ENCODE assay signal across 10 mouse cellular contexts in genomic region chr19:6981465-6981864, GRCm38 (mm10). TPM values are rescaled to one million over a fixed set of nuclear protein-coding genes. Genes with fewer than 3 reads are reported as not detected.
DNase-seq lines count a peak whose midpoint lies in the region; ATAC-seq and TF ChIP-seq lines count a peak whose summit lies in the region.
"Had no signal": no experiment of that assay in that cellular context is flagged by ENCODE, and none has a peak within 500 bp of the region (broad histone marks: within the 10 kb centered on the region; RNA-seq: fewer than 3 reads in every experiment).

No protein-coding gene starts in this region.

- H3K9me3 ChIP-seq in heart, embryonic 13.5 days, result no peaks in the 10 kb centered on the region
- H3K9me3 ChIP-seq in midbrain, embryonic 10.5 days (replicated peaks), result no peaks in the 10 kb centered on the region
- no peaks in the 10 kb centered on the region for H3K9me3 ChIP-seq in midbrain, postnatal 0 days (ENCODE audit: low read length)
- H3K9me3 ChIP-seq in limb, embryonic 12.5 days, result no peaks in the 10 kb centered on the region
- H3K9me3 ChIP-seq in stomach, embryonic 16.5 days (replicated peaks; ENCODE audit: control insufficient read depth, low read length), result no peaks in the 10 kb centered on the region

- WGBS in heart, embryonic 13.5 days, result 85% methylated on average over 4 of the region's 4 CpGs
- 92% methylated on average over 4 of the region's 4 CpGs for WGBS in midbrain, embryonic 10.5 days
- 87% methylated on average over 4 of the region's 4 CpGs for WGBS in midbrain, postnatal 0 days
- 90% methylated on average over 4 of the region's 4 CpGs for WGBS in limb, embryonic 12.5 days
- 84% methylated on average over 4 of the region's 4 CpGs for WGBS in stomach, embryonic 16.5 days

- H3K36me3 ChIP-seq in heart, embryonic 13.5 days, result peaks cover 72% of the 10 kb centered on the region
- H3K36me3 ChIP-seq in midbrain, embryonic 10.5 days, result peaks cover 64% of the 10 kb centered on the region
- H3K36me3 ChIP-seq in midbrain, postnatal 0 days (ENCODE audit: insufficient read depth, low read length), result peaks cover 27% of the 10 kb centered on the region
- H3K36me3 ChIP-seq in limb, embryonic 12.5 days, result peaks cover 58% of the 10 kb centered on the region
- peaks cover 11% of the 10 kb centered on the region for H3K36me3 ChIP-seq in stomach, embryonic 16.5 days (ENCODE audit: control insufficient read depth, insufficient read depth, low read length)

- no peak for TF ChIP-seq CTCF in midbrain, postnatal 0 days (IDR thresholded peaks at IDR 0.05)

- H3K9ac ChIP-seq in heart, embryonic 13.5 days, result peak overlapping the region; percentile 94
- no peak overlapping the region for H3K9ac ChIP-seq in midbrain, postnatal 0 days (replicated peaks; ENCODE audit: low read length, poor library complexity, severe bottlenecking)
- no peak overlapping the region for H3K9ac ChIP-seq in limb, embryonic 12.5 days (replicated peaks)
- H3K9ac ChIP-seq in stomach, embryonic 16.5 days (ENCODE audit: low read length), result no peak overlapping the region

- peak overlapping the region; percentile 87 for H3K4me2 ChIP-seq in heart, embryonic 13.5 days
- H3K4me2 ChIP-seq in midbrain, postnatal 0 days (ENCODE audit: low read depth, low read length, poor library complexity, severe bottlenecking), result no peak overlapping the region
- peak overlapping the region; percentile 80; the same call in 1 of the 2 replicates for H3K4me2 ChIP-seq in limb, embryonic 12.5 days
- H3K4me2 ChIP-seq in stomach, embryonic 16.5 days (ENCODE audit: low read depth, low read length), result peak overlapping the region; percentile 89; the same call in 1 of the 2 replicates

- no peak for DNase-seq in heart, postnatal 36 days
- DNase-seq in midbrain, embryonic 10.5 days (ENCODE audit: low spot score), result no peak
- no peak for DNase-seq in midbrain, postnatal 0 days (ENCODE audit: low spot score)
- DNase-seq in spleen, postnatal 10 days (ENCODE audit: low spot score in 2 of 2), result no peak
- DNase-seq: adrenal gland, adult 8-10 months; embryo, embryonic 11 days had no signal

- no peaks in the 10 kb centered on the region for H3K27me3 ChIP-seq in heart, embryonic 13.5 days (replicated peaks)
- no peaks in the 10 kb centered on the region for H3K27me3 ChIP-seq in midbrain, embryonic 10.5 days (ENCODE audit: low read depth, poor library complexity, severe bottlenecking)
- no peaks in the 10 kb centered on the region for H3K27me3 ChIP-seq in midbrain, postnatal 0 days (ENCODE audit: insufficient read depth, low read length)
- no peaks in the 10 kb centered on the region for H3K27me3 ChIP-seq in limb, embryonic 12.5 days
- no peaks in the 10 kb centered on the region for H3K27me3 ChIP-seq in stomach, embryonic 16.5 days (ENCODE audit: control insufficient read depth, insufficient read depth, low read length)

- intact Hi-C loops in heart, postnatal 36 days (cut with DNase I), result no loop called here

- H3K27ac ChIP-seq in heart, embryonic 13.5 days (replicated peaks), result peak overlapping the region; percentile 97
- H3K27ac ChIP-seq in midbrain, embryonic 10.5 days (replicated peaks), result no peak overlapping the region
- no peak overlapping the region for H3K27ac ChIP-seq in midbrain, postnatal 0 days (ENCODE audit: low read depth, low read length)
- no peak overlapping the region for H3K27ac ChIP-seq in limb, embryonic 12.5 days
- no peak overlapping the region for H3K27ac ChIP-seq in stomach, embryonic 16.5 days (ENCODE audit: low read length)

- no peak for ATAC-seq in heart, embryonic 13.5 days (ENCODE audit: extremely low read depth, insufficient number of reproducible peaks, low FRiP score, low TSS enrichment)
- no peak for ATAC-seq in midbrain, postnatal 0 days (ENCODE audit: low FRiP score)
- no peak for ATAC-seq in limb, embryonic 12.5 days (ENCODE audit: insufficient number of reproducible peaks, insufficient read depth, low FRiP score, low TSS enrichment, low read depth)
- no peak for ATAC-seq in stomach, embryonic 16.5 days (ENCODE audit: insufficient read depth, low FRiP score)
- ATAC-seq in erythroid progenitor cell, adult 5-6 weeks (replicated peaks; ENCODE audit: low FRiP score, poor library complexity, severe bottlenecking), result no peak

- H3K4me3 ChIP-seq in heart, embryonic 13.5 days, result peak overlapping the region; percentile 82
- peak overlapping the region; percentile 66 for H3K4me3 ChIP-seq in midbrain, embryonic 10.5 days
- no peak overlapping the region for H3K4me3 ChIP-seq in midbrain, postnatal 0 days (ENCODE audit: low read depth, low read length)
- peak overlapping the region; percentile 7; the same call in 1 of the 2 replicates for H3K4me3 ChIP-seq in limb, embryonic 12.5 days (replicated peaks)
- H3K4me3 ChIP-seq in stomach, embryonic 16.5 days (replicated peaks; ENCODE audit: low read length), result peak overlapping the region; percentile 68; the same call in 1 of the 2 replicates

- peaks cover 56% of the 10 kb centered on the region for H3K4me1 ChIP-seq in heart, embryonic 13.5 days
- peaks cover 58% of the 10 kb centered on the region for H3K4me1 ChIP-seq in midbrain, embryonic 10.5 days
- peaks cover 20% of the 10 kb centered on the region; the same call in 1 of the 2 replicates for H3K4me1 ChIP-seq in midbrain, postnatal 0 days (ENCODE audit: insufficient read depth, low read length)
- H3K4me1 ChIP-seq in limb, embryonic 12.5 days (replicated peaks), result peaks cover 44% of the 10 kb centered on the region
- peaks cover 39% of the 10 kb centered on the region for H3K4me1 ChIP-seq in stomach, embryonic 16.5 days (ENCODE audit: control insufficient read depth, insufficient read depth, low read length)

RNA-seq across cellular contexts. Expression of gene Fkbp2, which starts 1.2 kb away (rescaled TPM):
- polyA plus RNA-seq in heart, embryonic 13.5 days (2015; fragmentation: Nextera tagmentation; extraction: Ambion mirVana), result 80.9 and 98.7 TPM in 2 replicates
- total RNA-seq in heart, postnatal 36 days (2021), result 10 to 100 TPM; 18.8 to 20.5 TPM
- polyA plus RNA-seq in midbrain, embryonic 10.5 days (2016; fragmentation: Nextera tagmentation; extraction: Ambion mirVana), result 115 and 127 TPM in 2 replicates
- 24.9 and 29.3 TPM in 2 replicates for total RNA-seq in midbrain, postnatal 0 days (2014; rRNA removed)
- polyA plus RNA-seq in midbrain, postnatal 0 days (2015; fragmentation: Nextera tagmentation; extraction: Ambion mirVana), result 149 and 155 TPM in 2 replicates
- 65.8 and 73.6 TPM in 2 replicates for polyA plus RNA-seq in limb, embryonic 12.5 days (2016; fragmentation: Nextera tagmentation; extraction: Ambion mirVana)
- polyA plus RNA-seq in stomach, embryonic 16.5 days (2015; fragmentation: Nextera tagmentation; extraction: Ambion mirVana), result 153 and 158 TPM in 2 replicates
- total RNA-seq in erythroid progenitor cell, adult 5-6 weeks (2015; ENCODE audit: low replicate concordance), result 38.1 and 93.3 TPM in 2 replicates
- 31.0 and 34.9 TPM in 2 replicates for total RNA-seq in erythroid progenitor cell, adult 5-6 weeks (2017; ENCODE audit: low replicate concordance)

RNA-seq across cellular contexts. Expression of gene Plcb3, which starts 5.2 kb away (rescaled TPM):
- 18.1 and 18.6 TPM in 2 replicates for polyA plus RNA-seq in heart, embryonic 13.5 days (2015; fragmentation: Nextera tagmentation; extraction: Ambion mirVana)
- total RNA-seq in heart, postnatal 36 days (2021), result 10 to 100 TPM; 17.0 to 18.5 TPM
- 22.4 and 23.7 TPM in 2 replicates for polyA plus RNA-seq in midbrain, embryonic 10.5 days (2016; fragmentation: Nextera tagmentation; extraction: Ambion mirVana)
- 14.7 and 16.6 TPM in 2 replicates for total RNA-seq in midbrain, postnatal 0 days (2014; rRNA removed)
- 9.5 and 9.8 TPM in 2 replicates for polyA plus RNA-seq in midbrain, postnatal 0 days (2015; fragmentation: Nextera tagmentation; extraction: Ambion mirVana)
- 41.4 and 41.7 TPM in 2 replicates for polyA plus RNA-seq in limb, embryonic 12.5 days (2016; fragmentation: Nextera tagmentation; extraction: Ambion mirVana)
- polyA plus RNA-seq in stomach, embryonic 16.5 days (2015; fragmentation: Nextera tagmentation; extraction: Ambion mirVana), result 61.7 and 65.4 TPM in 2 replicates
- 1.4 and 1.7 TPM in 2 replicates for total RNA-seq in erythroid progenitor cell, adult 5-6 weeks (2015; ENCODE audit: low replicate concordance)
- total RNA-seq in erythroid progenitor cell, adult 5-6 weeks (2017; ENCODE audit: low replicate concordance), result 0.68 and 1.8 TPM in 2 replicates

RNA-seq across cellular contexts. Expression of gene Vegfb, which starts 6.0 kb away (rescaled TPM):
- polyA plus RNA-seq in heart, embryonic 13.5 days (2015; fragmentation: Nextera tagmentation; extraction: Ambion mirVana), result 125 and 133 TPM in 2 replicates
- total RNA-seq in heart, postnatal 36 days (2021), result 100 to 1,000 TPM; 438 to 444 TPM
- 35.2 and 40.8 TPM in 2 replicates for polyA plus RNA-seq in midbrain, embryonic 10.5 days (2016; fragmentation: Nextera tagmentation; extraction: Ambion mirVana)
- total RNA-seq in midbrain, postnatal 0 days (2014; rRNA removed), result 33.1 and 44.4 TPM in 2 replicates
- 77.7 and 83.2 TPM in 2 replicates for polyA plus RNA-seq in midbrain, postnatal 0 days (2015; fragmentation: Nextera tagmentation; extraction: Ambion mirVana)
- polyA plus RNA-seq in limb, embryonic 12.5 days (2016; fragmentation: Nextera tagmentation; extraction: Ambion mirVana), result 53.8 and 55.2 TPM in 2 replicates
- polyA plus RNA-seq in stomach, embryonic 16.5 days (2015; fragmentation: Nextera tagmentation; extraction: Ambion mirVana), result 19.0 and 19.7 TPM in 2 replicates
- 13.7 and 22.2 TPM in 2 replicates for total RNA-seq in erythroid progenitor cell, adult 5-6 weeks (2015; ENCODE audit: low replicate concordance)
- 0.98 and 4.1 TPM in 2 replicates for total RNA-seq in erythroid progenitor cell, adult 5-6 weeks (2017; ENCODE audit: low replicate concordance)

RNA-seq across cellular contexts. Expression of gene Ppp1r14b, which starts 6.7 kb away (rescaled TPM):
- 82.3 and 117 TPM in 2 replicates for polyA plus RNA-seq in heart, embryonic 13.5 days (2015; fragmentation: Nextera tagmentation; extraction: Ambion mirVana)
- total RNA-seq in heart, postnatal 36 days (2021), result 10 to 100 TPM; 77.3 to 95.8 TPM
- polyA plus RNA-seq in midbrain, embryonic 10.5 days (2016; fragmentation: Nextera tagmentation; extraction: Ambion mirVana), result 90.8 and 116 TPM in 2 replicates
- total RNA-seq in midbrain, postnatal 0 days (2014; rRNA removed), result 137 and 150 TPM in 2 replicates
- 143 and 144 TPM in 2 replicates for polyA plus RNA-seq in midbrain, postnatal 0 days (2015; fragmentation: Nextera tagmentation; extraction: Ambion mirVana)
- polyA plus RNA-seq in limb, embryonic 12.5 days (2016; fragmentation: Nextera tagmentation; extraction: Ambion mirVana), result 245 and 288 TPM in 2 replicates
- 53.7 and 70.6 TPM in 2 replicates for polyA plus RNA-seq in stomach, embryonic 16.5 days (2015; fragmentation: Nextera tagmentation; extraction: Ambion mirVana)
- 31.0 and 59.1 TPM in 2 replicates for total RNA-seq in erythroid progenitor cell, adult 5-6 weeks (2015; ENCODE audit: low replicate concordance)
- 0.91 and 10.4 TPM in 2 replicates for total RNA-seq in erythroid progenitor cell, adult 5-6 weeks (2017; ENCODE audit: low replicate concordance)

RNA-seq across cellular contexts. Expression of gene Dnajc4, which starts 10.9 kb away (rescaled TPM):
- polyA plus RNA-seq in heart, embryonic 13.5 days (2015; fragmentation: Nextera tagmentation; extraction: Ambion mirVana), result 33.2 and 35.6 TPM in 2 replicates
- total RNA-seq in heart, postnatal 36 days (2021), result 10 to 100 TPM; 51.0 to 57.1 TPM
- 20.8 and 23.1 TPM in 2 replicates for polyA plus RNA-seq in midbrain, embryonic 10.5 days (2016; fragmentation: Nextera tagmentation; extraction: Ambion mirVana)
- total RNA-seq in midbrain, postnatal 0 days (2014; rRNA removed), result 14.9 and 31.2 TPM in 2 replicates
- 21.6 and 25.7 TPM in 2 replicates for polyA plus RNA-seq in midbrain, postnatal 0 days (2015; fragmentation: Nextera tagmentation; extraction: Ambion mirVana)
- polyA plus RNA-seq in limb, embryonic 12.5 days (2016; fragmentation: Nextera tagmentation; extraction: Ambion mirVana), result 21.2 and 22.8 TPM in 2 replicates
- polyA plus RNA-seq in stomach, embryonic 16.5 days (2015; fragmentation: Nextera tagmentation; extraction: Ambion mirVana), result 28.8 TPM in 2 replicates
- total RNA-seq in erythroid progenitor cell, adult 5-6 weeks (2015; ENCODE audit: low replicate concordance), result 11.5 TPM in 1 of 2 replicates, not detected in the other
- 2.2 and 2.6 TPM in 2 replicates for total RNA-seq in erythroid progenitor cell, adult 5-6 weeks (2017; ENCODE audit: low replicate concordance)
